Mouse (Mus musculus) midbrain, embryonic 11.5 days (tissue): ENCODE measurements around the gene Cd8b1. TPM values are rescaled to one million over a fixed set of nuclear protein-coding genes. Genes with fewer than 3 reads are reported as not detected.

Source experiments
- ATAC-seq: fragments of 200-750 bp; cut with Nextera tagmentation; 2 replicates; pipeline ENCODE4 v1.8.0; 2017; ENCODE audit warnings: moderate TSS enrichment, moderate library complexity; ENCODE audit not compliant: low FRiP score
- DNase-seq: peaks from one replicate; pipeline ENCODE4 v3.0.0; 2015; ENCODE audit warnings: low spot score; ENCODE audit errors: missing footprints
- H3K27ac ChIP-seq: fragments of 300-500 bp; sonication (generic); 2 replicates; pipeline ENCODE4 v1.5.1; 2014; ENCODE audit warnings: low read depth, low read length
- H3K27me3 ChIP-seq: fragments of 300-500 bp; sonication (generic); 2 replicates; pipeline ENCODE4 v1.6.1; 2014; ENCODE audit warnings: mild to moderate bottlenecking, low read length, moderate library complexity, mixed read lengths; ENCODE audit not compliant: control insufficient read depth, insufficient read depth
- H3K36me3 ChIP-seq: fragments of 300-500 bp; sonication (generic); 2 replicates; pipeline ENCODE4 v1.6.1; 2014; ENCODE audit warnings: mild to moderate bottlenecking, low read length, moderate library complexity, mixed read lengths; ENCODE audit not compliant: control insufficient read depth, insufficient read depth
- H3K4me1 ChIP-seq: fragments of 300-500 bp; sonication (generic); 2 replicates; pipeline ENCODE4 v1.6.1; 2014; ENCODE audit warnings: low read length; ENCODE audit not compliant: control insufficient read depth, insufficient read depth
- H3K4me2 ChIP-seq: fragments of 300-500 bp; sonication (generic); 2 replicates; pipeline ENCODE4 v1.6.1; 2014; ENCODE audit warnings: mild to moderate bottlenecking, moderate library complexity
- H3K4me3 ChIP-seq: fragments of 300-500 bp; sonication (generic); 2 replicates; pipeline ENCODE4 v1.5.1; 2014; ENCODE audit warnings: low read depth, low read length
- H3K9ac ChIP-seq: fragments of 300-500 bp; sonication (generic); 2 replicates; pipeline ENCODE4 v1.6.1; 2014; ENCODE audit warnings: low read length
- H3K9me3 ChIP-seq: fragments of 300-500 bp; sonication (generic); 2 replicates; pipeline ENCODE4 v1.6.1; 2016; ENCODE audit warnings: low read length; ENCODE audit not compliant: control insufficient read depth
- WGBS: fragments of 180-500 bp; shearing (Covaris S2); extraction: QIAGEN DNeasy Blood & Tissue Kit; methylation state at CpG from one replicate; pipeline ENCODE4 v1.1.7; 2014; 5-methylcytosine and 5-hydroxymethylcytosine counted together
- polyA plus RNA-seq: library from polyadenylated mRNA; unstranded; fragments of >200 nt; fragmentation: Nextera tagmentation; extraction: Ambion mirVana; gene quantifications from 2 replicates; pipeline ENCODE4 v1.2.1, GENCODE M21; 2014

The Cd8b1 gene
- polyA plus RNA-seq, 1 experiment from 2014 or later, result not detected

GRCm38 (mm10) chr6:71374311-71374829, 51.8 kb downstream of the Cd8b1 start:
- Histone ChIP-seq H3K27ac (no peak overlapping the region), H3K9ac (no peak overlapping the region), H3K4me2 (no peak overlapping the region), H3K4me1 (no peaks in the 10 kb centered on the region), H3K27me3 (no peaks in the 10 kb centered on the region), H3K9me3 (no peaks in the 10 kb centered on the region), H3K36me3 (no peaks in the 10 kb centered on the region), H3K4me3 (no peak overlapping the region)
- DNase-seq (no peak), ATAC-seq (no peak)
- WGBS, result 91% methylated on average over 19 of the region's 19 CpGs

GRCm38 (mm10) chr6:71374921-71375320, 52.3 kb downstream of the Cd8b1 start:
- WGBS, result 80% methylated on average over 2 of the region's 2 CpGs
- Histone ChIP-seq H3K4me1 (no peaks in the 10 kb centered on the region), H3K4me2 (no peak overlapping the region), H3K36me3 (no peaks in the 10 kb centered on the region), H3K27me3 (no peaks in the 10 kb centered on the region), H3K9me3 (no peaks in the 10 kb centered on the region), H3K4me3 (no peak overlapping the region), H3K27ac (no peak overlapping the region), H3K9ac (no peak overlapping the region)
- ATAC-seq, result no peak
- no peak for DNase-seq

- Histone ChIP-seq H3K27ac (no peak overlapping the region), H3K4me3 (no peak overlapping the region), H3K4me2 (no peak overlapping the region), H3K36me3 (no peaks in the 10 kb centered on the region), H3K27me3 (no peaks in the 10 kb centered on the region), H3K4me1 (no peaks in the 10 kb centered on the region), H3K9me3 (no peaks in the 10 kb centered on the region), H3K9ac (no peak overlapping the region)
- ATAC-seq (no peak), DNase-seq (no peak)
- WGBS, result 91% methylated on average over 13 of the region's 13 CpGs
Measured at GRCm38 (mm10) chr6:71376711-71377110, 54.1 kb downstream of the Cd8b1 start.

- no peaks in the 10 kb centered on the region for H3K4me1 ChIP-seq
- 94% methylated on average over 5 of the region's 5 CpGs for WGBS
- no peaks in the 10 kb centered on the region for H3K36me3 ChIP-seq
- DNase-seq (no peak), ATAC-seq (no peak)
- no peak overlapping the region for H3K27ac ChIP-seq
- H3K9me3 ChIP-seq, result no peaks in the 10 kb centered on the region
- no peak overlapping the region for H3K9ac ChIP-seq
- no peaks in the 10 kb centered on the region for H3K27me3 ChIP-seq
- H3K4me2 ChIP-seq, result no peak overlapping the region
- H3K4me3 ChIP-seq, result no peak overlapping the region
Measured at GRCm38 (mm10) chr6:71381654-71382053, 59.1 kb downstream of the Cd8b1 start.

Other genes starting within 250 kb of the Cd8b1 start
- gene Thnsl2, start 178.3 kb upstream of the Cd8b1 start, polyA plus RNA-seq, result 5.3 and 7.4 TPM in 2 replicates
- gene Fabp1, start 123.0 kb upstream of the Cd8b1 start, polyA plus RNA-seq, result not detected in 2 replicates
- 36.1 and 40.2 TPM in 2 replicates for gene Krcc1, start 51.1 kb upstream of the Cd8b1 start, polyA plus RNA-seq
- gene Smyd1, start 555 bp upstream of the Cd8b1 start, polyA plus RNA-seq, result 0.12 and 0.15 TPM in 2 replicates
- not detected in 2 replicates for gene Cd8a, start 50.6 kb downstream of the Cd8b1 start, polyA plus RNA-seq
- 8.3 and 8.6 TPM in 2 replicates for gene Rmnd5a, start 117.8 kb downstream of the Cd8b1 start, polyA plus RNA-seq
- 16.4 and 19.3 TPM in 2 replicates for gene Rnf103, start 171.1 kb downstream of the Cd8b1 start, polyA plus RNA-seq
- 48.2 and 54.9 TPM in 2 replicates for gene Chmp3, start 221.0 kb downstream of the Cd8b1 start, polyA plus RNA-seq